Mouse (Mus musculus) limb, embryonic 11.5 days (tissue): ENCODE measurements around the gene Hist1h3b. TPM values are rescaled to one million over a fixed set of nuclear protein-coding genes. Genes with fewer than 3 reads are reported as not detected.

Experiments
- ATAC-seq: fragments of 200-750 bp; cut with Nextera tagmentation; 2 replicates; pipeline ENCODE4 v1.8.0; 2017; ENCODE audit warnings: low read depth; ENCODE audit not compliant: insufficient number of reproducible peaks, low FRiP score, low TSS enrichment
- DNase-seq: peaks from one replicate; pipeline ENCODE4 v3.0.0-alpha.2; 2015; ENCODE audit warnings: low spot score
- H3K27ac ChIP-seq: fragments of 300-500 bp; sonication (generic); replicated peaks from 2 replicates; pipeline ENCODE4 v1.5.1; 2014; ENCODE audit warnings: low read depth, mild to moderate bottlenecking, low read length
- H3K27me3 ChIP-seq: fragments of 300-500 bp; sonication (generic); 2 replicates; pipeline ENCODE4 v1.6.1; 2014; ENCODE audit warnings: mild to moderate bottlenecking, low read length, mixed read lengths; ENCODE audit not compliant: control insufficient read depth, insufficient read depth
- H3K36me3 ChIP-seq: fragments of 300-500 bp; sonication (generic); 2 replicates; pipeline ENCODE4 v1.6.1; 2014; ENCODE audit warnings: mild to moderate bottlenecking, low read length, moderate library complexity, mixed read lengths; ENCODE audit not compliant: control insufficient read depth, insufficient read depth
- H3K4me1 ChIP-seq: fragments of 300-500 bp; sonication (generic); 2 replicates; pipeline ENCODE4 v1.6.1; 2014; ENCODE audit warnings: low read length, mixed read lengths; ENCODE audit not compliant: control insufficient read depth, insufficient read depth
- H3K4me2 ChIP-seq: fragments of 300-500 bp; sonication (generic); 2 replicates; pipeline ENCODE4 v1.6.1; 2014; ENCODE audit warnings: low read depth, mild to moderate bottlenecking, moderate library complexity; ENCODE audit not compliant: severe bottlenecking
- H3K4me3 ChIP-seq: fragments of 300-500 bp; sonication (generic); 2 replicates; pipeline ENCODE4 v1.5.1; 2014; ENCODE audit warnings: low read depth, low read length
- H3K9ac ChIP-seq: fragments of 300-500 bp; sonication (generic); 2 replicates; pipeline ENCODE4 v1.6.1; 2014; ENCODE audit warnings: mild to moderate bottlenecking, low read length
- H3K9me3 ChIP-seq: fragments of 300-500 bp; sonication (generic); 2 replicates; pipeline ENCODE4 v1.6.1; 2016; ENCODE audit warnings: low read length; ENCODE audit not compliant: control insufficient read depth
- WGBS: fragments of 180-500 bp; shearing (Covaris S2); extraction: QIAGEN DNeasy Blood & Tissue Kit; methylation state at CpG from one replicate; pipeline ENCODE4 v1.1.7; 2014; 5-methylcytosine and 5-hydroxymethylcytosine counted together
- polyA plus RNA-seq: library from polyadenylated mRNA; unstranded; fragments of >200 nt; fragmentation: Nextera tagmentation; extraction: Ambion mirVana; gene quantifications from 2 replicates; pipeline ENCODE4 v1.2.1, GENCODE M21; 2014

The Hist1h3b gene
- polyA plus RNA-seq, 1 experiment from 2014 or later, result 12.0 TPM

DNA sequence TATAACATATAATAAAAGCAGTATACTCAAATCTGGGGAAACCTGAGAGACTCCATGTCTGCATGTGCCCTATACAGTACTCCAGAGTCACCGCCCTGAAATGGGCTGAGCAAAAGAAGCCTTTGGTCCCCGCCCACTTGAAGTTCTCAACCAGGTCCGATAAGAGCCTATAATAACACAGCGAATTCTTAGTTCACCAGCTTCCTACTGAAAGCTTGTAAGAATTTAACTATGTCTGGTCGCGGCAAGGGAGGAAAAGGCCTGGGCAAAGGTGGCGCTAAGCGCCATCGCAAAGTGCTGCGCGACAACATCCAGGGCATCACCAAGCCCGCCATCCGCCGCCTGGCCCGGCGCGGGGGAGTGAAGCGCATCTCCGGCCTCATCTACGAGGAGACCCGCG is 4.7 kb downstream of the Hist1h3b start, which contains the start of gene Hist1h4b:
Gene Hist1h4b (plus strand): TSS at position 224 of the 400 bp plus-strand sequence.
- Histone ChIP-seq H3K9ac (peak within 1 kb of the TSS; percentile 63), H3K27me3 (no peaks in the 10 kb centered on the region), H3K36me3 (no peaks in the 10 kb centered on the region), H3K27ac (peak within 1 kb of the TSS; percentile 95), H3K4me3 (peak within 1 kb of the TSS; percentile 34), H3K4me1 (peaks cover 6% of the 10 kb centered on the region; the same call in 1 of the 2 replicates), H3K9me3 (no peaks in the 10 kb centered on the region), H3K4me2 (peak within 1 kb of the TSS; percentile 70)
- ATAC-seq (peak; percentile 66), DNase-seq (peak; percentile 96)
- WGBS, result under 1% methylated on average over 15 of the region's 22 CpGs

DNA sequence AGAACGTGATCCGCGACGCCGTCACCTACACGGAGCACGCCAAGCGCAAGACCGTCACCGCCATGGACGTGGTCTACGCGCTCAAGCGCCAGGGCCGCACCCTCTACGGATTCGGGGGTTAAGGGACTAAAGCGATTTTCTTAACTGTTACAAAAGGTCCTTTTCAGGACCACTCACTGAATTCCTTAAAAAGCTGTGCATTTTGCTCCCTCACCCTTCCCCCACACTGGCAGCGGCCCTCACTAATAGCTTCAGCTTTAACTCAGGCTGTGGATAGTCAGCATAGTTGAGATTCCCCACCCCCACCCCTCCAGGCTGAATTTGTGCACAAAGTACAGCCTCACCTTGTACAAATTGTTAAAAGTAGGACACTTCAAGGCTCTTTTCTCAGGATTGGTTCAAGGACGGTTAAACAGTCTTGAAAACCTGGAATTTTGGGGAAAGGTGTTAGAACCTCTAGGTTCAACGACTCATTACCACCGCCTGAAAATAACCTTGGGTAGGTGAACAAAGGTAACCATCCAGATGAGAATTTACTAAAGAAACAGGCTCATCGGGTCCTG is 5.2 kb downstream of the Hist1h3b start:
- no peaks in the 10 kb centered on the region for H3K9me3 ChIP-seq
- DNase-seq (peak; percentile 80), ATAC-seq (no peak)
- peak overlapping the region; percentile 70 for H3K4me2 ChIP-seq
- WGBS, result 2% methylated on average over 15 of the region's 23 CpGs
- peak overlapping the region; percentile 63 for H3K9ac ChIP-seq
- peaks cover 6% of the 10 kb centered on the region; the same call in 1 of the 2 replicates for H3K4me1 ChIP-seq
- H3K36me3 ChIP-seq, result no peaks in the 10 kb centered on the region
- peak overlapping the region; percentile 34 for H3K4me3 ChIP-seq
- no peaks in the 10 kb centered on the region for H3K27me3 ChIP-seq
- peak overlapping the region; percentile 95 for H3K27ac ChIP-seq

DNA sequence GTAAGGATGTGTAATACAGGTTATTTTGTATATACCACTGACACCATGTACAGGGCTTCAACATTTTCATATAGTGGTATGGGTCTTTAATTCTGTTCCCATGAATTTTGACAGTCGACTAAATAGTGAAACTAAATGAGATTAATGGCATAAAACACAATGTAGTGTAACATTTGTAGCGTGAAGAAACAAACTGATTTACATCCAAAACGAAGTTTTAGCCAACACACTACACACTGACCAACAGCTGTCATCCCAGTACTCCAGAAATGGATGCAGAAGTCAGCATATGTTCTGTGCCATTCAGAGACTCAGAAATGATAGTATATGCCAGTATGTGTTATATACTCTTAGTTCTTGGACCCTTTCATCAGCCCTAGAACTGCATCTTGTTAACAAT is 5.9 kb downstream of the Hist1h3b start:
- ATAC-seq (no peak), DNase-seq (no peak)
- Histone ChIP-seq H3K4me3 (no peak overlapping the region), H3K27me3 (no peaks in the 10 kb centered on the region), H3K4me1 (peaks cover 6% of the 10 kb centered on the region; the same call in 1 of the 2 replicates), H3K9ac (no peak overlapping the region), H3K9me3 (no peaks in the 10 kb centered on the region), H3K36me3 (no peaks in the 10 kb centered on the region), H3K27ac (peak overlapping the region; percentile 95; the same call in 1 of the 2 replicates), H3K4me2 (peak overlapping the region; percentile 70)
- WGBS, result 51% methylated on average over 3 of the region's 3 CpGs

DNA sequence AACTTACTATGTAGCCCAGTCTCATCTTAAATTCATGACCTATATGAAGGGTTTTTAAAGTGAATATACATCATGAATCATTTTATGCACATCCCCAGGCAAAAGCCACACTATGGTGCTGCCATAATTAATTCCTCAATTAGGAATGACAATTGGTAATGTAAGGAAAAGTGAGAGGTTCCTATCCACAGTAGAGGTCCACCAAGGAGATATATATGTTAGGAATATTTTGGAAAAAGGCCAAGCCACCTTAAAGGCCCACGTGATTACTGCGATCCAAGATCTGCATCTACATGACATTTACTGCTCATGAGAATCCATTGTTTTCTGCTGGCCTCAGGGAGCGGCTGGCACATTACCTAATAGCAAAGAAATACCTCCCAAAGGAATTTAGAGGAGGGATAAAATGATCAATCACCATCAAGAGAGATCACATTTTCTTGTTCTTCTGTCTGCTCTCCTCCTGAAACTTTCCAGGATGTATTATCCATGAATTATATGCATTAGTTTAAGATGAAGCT is 7.2 kb downstream of the Hist1h3b start:
- WGBS, result 77% methylated on average over 3 of the region's 3 CpGs
- no peak overlapping the region for H3K9ac ChIP-seq
- no peak overlapping the region for H3K4me2 ChIP-seq
- peaks cover 6% of the 10 kb centered on the region for H3K4me1 ChIP-seq
- no peak overlapping the region for H3K27ac ChIP-seq
- H3K4me3 ChIP-seq, result no peak overlapping the region
- H3K9me3 ChIP-seq, result no peaks in the 10 kb centered on the region
- H3K27me3 ChIP-seq, result no peaks in the 10 kb centered on the region
- DNase-seq (no peak), ATAC-seq (no peak)
- H3K36me3 ChIP-seq, result no peaks in the 10 kb centered on the region

DNA sequence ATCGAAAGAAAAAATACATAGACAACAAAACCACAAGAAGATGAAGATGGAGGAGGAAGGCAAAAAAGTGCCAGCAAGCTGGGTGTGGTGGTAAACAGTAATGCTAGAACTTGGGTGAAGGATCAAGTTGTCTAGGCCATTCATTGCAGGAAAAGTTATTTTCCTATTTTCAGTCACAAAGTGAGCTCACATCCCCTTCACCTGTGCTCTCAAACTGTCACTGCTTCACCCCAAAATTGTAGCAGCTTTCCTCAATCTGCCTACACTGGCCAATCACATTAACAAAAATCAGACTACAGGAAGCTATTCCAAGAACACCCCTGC is 7.8 kb downstream of the Hist1h3b start:
- ATAC-seq (no peak), DNase-seq (no peak)
- peak overlapping the region; percentile 86 for H3K27ac ChIP-seq
- H3K4me2 ChIP-seq, result peak overlapping the region; percentile 65; the same call in 1 of the 2 replicates
- no peaks in the 10 kb centered on the region for H3K36me3 ChIP-seq
- H3K9me3 ChIP-seq, result no peaks in the 10 kb centered on the region
- H3K4me1 ChIP-seq, result peaks cover 8% of the 10 kb centered on the region
- WGBS, result 79% methylated on average over 1 of the region's 1 CpGs
- H3K9ac ChIP-seq, result peak overlapping the region; percentile 74; the same call in 1 of the 2 replicates
- H3K4me3 ChIP-seq, result no peak overlapping the region; the same call in 1 of the 2 replicates
- H3K27me3 ChIP-seq, result no peaks in the 10 kb centered on the region

DNA sequence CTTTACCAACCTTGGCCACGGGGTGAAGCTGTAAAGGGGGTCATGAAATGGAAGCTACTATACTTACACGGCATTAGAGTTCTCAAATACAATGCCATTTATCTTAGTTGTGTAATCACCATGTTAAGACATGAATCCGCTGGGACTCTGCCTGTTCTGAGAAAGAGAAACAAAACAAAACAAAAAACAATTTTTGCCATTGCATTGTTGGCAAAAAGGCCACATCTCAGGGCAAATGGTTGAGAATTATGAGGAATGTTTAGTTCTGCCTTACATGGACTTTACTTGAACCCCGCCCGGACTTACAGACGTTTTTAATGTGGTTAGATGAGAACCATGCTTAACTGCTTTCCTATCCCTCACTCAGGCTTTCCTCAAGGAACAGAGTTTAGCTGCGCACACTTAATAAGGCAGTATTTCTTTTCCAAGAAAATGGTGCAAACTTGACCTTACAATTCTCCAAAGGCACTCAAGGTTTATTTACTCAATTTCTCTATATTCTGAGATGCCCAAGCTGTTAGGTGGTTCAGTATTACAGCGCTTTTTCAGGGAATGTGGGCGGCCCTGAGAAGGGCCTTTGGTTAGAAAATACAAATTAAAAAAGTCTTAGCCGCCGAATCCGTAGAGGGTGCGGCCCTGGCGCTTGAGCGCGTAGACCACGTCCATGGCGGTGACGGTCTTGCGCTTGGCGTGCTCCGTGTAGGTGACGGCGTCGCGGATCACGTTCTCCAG is 8.3 kb downstream of the Hist1h3b start:
- Histone ChIP-seq H3K36me3 (no peaks in the 10 kb centered on the region), H3K4me2 (peak overlapping the region; percentile 65), H3K4me1 (peaks cover 8% of the 10 kb centered on the region), H3K27ac (peak overlapping the region; percentile 86), H3K4me3 (peak overlapping the region; percentile 35), H3K27me3 (no peaks in the 10 kb centered on the region), H3K9me3 (no peaks in the 10 kb centered on the region), H3K9ac (peak overlapping the region; percentile 74)
- DNase-seq, result peak; percentile 66
- no peak; the same call in 1 of the 2 replicates for ATAC-seq
- 3% methylated on average over 20 of the region's 27 CpGs for WGBS

DNA sequence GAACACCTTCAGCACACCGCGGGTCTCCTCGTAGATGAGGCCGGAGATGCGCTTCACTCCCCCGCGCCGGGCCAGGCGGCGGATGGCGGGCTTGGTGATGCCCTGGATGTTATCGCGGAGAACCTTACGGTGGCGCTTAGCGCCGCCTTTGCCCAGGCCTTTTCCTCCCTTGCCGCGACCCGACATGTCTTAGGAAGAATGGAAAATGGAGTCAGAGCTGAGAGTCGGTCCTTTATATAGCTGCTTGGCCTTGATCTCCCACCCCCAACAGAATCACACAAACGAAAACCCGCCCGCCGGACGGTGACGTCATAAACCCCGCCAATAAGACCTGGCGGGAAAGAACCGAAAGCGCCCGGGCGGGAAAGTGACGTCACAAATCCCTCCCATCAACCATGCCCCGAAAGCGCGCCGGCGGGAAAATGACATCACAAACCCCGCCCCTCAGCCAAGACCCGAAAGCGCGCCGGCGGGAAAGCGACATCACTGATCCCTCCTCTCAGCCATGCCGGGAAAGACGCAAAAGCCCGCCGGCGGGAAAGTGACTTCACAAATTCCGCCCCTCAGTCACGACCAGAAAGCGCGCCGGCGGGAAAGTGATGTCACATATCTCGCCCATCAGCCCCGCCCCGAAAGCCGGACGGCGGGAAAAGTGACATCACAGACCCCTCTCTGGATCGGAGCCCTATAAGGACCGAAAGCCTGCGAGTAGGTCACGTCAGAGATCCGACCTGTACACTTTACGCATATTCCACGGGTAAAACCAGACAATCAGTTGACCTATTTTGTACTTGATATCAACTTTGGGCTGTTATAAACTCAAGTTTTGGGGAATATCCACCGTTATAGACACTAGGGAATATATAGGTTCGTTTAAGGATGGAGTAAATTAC is 9.2 kb downstream of the Hist1h3b start, which contains the start of gene Hist1h4a:
Gene Hist1h4a (minus strand): TSS at position 259 of the 893 bp plus-strand sequence.
- Histone ChIP-seq H3K36me3 (no peaks in the 10 kb centered on the region), H3K9ac (peak within 1 kb of the TSS; percentile 74), H3K4me1 (peaks cover 8% of the 10 kb centered on the region), H3K4me3 (peak within 1 kb of the TSS; percentile 36), H3K27me3 (no peaks in the 10 kb centered on the region), H3K9me3 (no peaks in the 10 kb centered on the region), H3K4me2 (peak within 1 kb of the TSS; percentile 65), H3K27ac (peak within 1 kb of the TSS; percentile 86)
- ATAC-seq, result peak; percentile 81
- WGBS, result under 1% methylated on average over 61 of the region's 72 CpGs
- peak; percentile 100 for DNase-seq
